Mouse (Mus musculus) cerebellum, adult 9-10 months (tissue): ENCODE results near the gene Zbtb9.
"Not testable (repeated sequence)": the region's sequence is repeated elsewhere in the genome, so short reads cannot be mapped to it uniquely, and the experiment has no call there.

Experiments
- DNase-seq: peaks from one replicate; pipeline ENCODE4 v3.0.0; 2022

The Zbtb9 gene

GRCm38 (mm10) chr17:26972107-26972506 is 860 bp upstream of the Zbtb9 start:
- DNase-seq, result no peak

DNA sequence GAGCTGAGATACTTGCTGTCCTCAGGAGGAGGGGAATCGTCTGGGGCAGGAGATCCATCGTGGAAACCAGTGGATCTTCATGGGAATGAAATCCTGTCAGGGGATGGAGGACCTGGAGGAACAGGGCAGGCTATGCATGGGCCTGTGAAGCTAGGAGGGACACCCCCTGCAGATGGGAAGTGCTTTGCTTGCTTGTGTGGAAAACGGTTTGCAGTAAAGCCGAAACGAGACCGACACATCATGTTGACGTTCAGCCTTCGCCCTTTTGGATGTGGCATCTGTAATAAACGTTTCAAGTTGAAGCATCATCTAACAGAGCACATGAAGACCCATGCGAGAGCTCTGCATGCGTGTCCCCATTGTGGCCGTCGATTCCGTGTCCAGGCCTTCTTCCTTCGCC is 1.6 kb downstream of the Zbtb9 start:
- no peak for DNase-seq

DNA sequence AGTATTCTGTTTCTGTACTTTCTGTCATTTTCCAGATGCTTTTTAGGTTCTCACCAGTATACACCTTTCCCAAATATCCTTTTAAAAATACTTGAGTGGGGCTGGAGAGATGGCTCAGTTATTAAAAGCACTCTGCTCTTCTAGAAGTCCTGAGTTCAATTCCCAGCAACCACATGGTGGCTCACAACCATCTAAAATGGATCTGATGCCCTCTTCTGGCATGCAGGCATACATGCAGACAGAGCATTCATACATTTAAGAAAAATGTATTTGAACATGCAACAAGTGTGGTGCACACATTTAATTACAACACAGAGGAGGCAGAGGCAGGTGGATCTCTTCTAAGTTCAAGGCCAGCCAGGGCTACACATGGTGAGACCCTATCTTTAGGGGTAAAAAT is 2.4 kb downstream of the Zbtb9 start:
- no peak for DNase-seq

GRCm38 (mm10) chr17:26977354-26977753 is 4.4 kb downstream of the Zbtb9 start:
- not testable (repeated sequence) for DNase-seq

DNA sequence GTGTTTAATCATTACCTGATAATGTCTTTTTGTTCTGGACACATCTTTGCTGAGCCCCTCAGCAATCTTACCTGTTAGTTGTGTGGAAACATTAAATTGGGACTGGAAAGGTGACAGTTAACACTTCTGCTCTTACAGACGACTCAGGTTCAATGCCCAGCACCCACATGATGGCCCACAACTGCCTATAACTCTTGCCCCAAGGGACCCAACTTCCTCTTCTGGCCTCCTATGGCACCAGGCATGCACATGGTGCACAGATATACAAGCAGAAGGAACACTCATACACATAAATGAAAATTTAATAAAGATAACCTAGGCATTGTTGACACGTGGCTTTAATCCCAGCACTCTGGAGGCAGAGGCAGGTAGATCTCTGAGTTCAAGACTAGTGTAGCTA is 6.5 kb downstream of the Zbtb9 start:
- no peak for DNase-seq

DNA sequence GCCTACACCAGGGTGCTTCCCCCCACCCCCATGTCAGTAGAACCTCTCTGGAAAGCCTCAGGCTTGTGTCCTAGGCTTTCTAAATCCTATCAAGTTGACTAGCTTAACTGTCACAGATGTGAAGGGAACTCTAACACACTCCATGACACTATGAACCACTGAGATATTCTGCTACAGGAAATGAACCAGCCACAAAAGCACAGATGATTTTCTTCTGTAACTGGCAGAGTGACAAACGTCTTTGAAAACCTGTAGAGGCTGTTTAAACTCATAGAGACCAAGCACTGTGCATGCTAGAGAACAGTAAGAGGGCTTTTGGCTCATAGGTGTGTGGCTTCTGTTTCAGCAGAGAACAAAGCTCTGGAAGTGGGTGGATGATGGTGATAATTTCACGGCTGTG is 8.1 kb downstream of the Zbtb9 start:
- DNase-seq, result no peak

- no peak for DNase-seq
Observed at GRCm38 (mm10) chr17:26983382-26983781, 10.4 kb downstream of the Zbtb9 start.

DNA sequence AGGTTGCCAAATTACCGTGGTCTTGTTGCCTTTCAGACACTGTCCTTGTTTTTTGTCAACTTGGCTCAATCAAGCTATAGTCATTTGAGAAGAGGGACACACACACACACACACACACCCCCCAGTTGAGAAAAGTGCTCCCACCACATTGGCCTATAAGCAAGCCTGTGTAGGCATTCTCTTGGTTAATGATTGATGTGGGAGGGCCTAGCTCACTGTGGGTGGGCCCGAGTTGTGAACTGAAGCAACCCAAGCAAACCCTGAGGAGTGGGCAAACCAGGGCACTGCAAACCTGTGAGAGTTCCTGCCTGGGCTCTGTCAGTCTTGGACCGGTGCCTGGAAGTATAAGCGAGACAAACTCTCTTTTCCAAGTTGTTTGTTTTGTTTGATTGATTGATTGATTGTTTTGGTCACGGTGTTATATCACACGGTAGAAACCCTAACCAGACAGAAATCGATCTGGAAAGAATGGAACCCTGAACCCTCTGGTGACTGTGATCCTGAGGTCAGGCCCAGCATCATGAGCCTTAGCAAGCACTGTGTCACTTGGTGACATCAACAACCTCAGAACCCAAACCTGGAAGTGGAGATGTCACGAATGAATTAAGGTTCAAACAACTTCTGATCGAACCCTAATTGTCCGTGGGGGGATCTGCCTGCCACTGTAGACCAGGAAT is 12.7 kb downstream of the Zbtb9 start:
- no peak for DNase-seq

- no peak for DNase-seq
Observed at GRCm38 (mm10) chr17:26990521-26990920, 17.6 kb downstream of the Zbtb9 start.

- DNase-seq, result no peak
Observed at GRCm38 (mm10) chr17:26994410-26994809, 21.4 kb downstream of the Zbtb9 start.

DNA sequence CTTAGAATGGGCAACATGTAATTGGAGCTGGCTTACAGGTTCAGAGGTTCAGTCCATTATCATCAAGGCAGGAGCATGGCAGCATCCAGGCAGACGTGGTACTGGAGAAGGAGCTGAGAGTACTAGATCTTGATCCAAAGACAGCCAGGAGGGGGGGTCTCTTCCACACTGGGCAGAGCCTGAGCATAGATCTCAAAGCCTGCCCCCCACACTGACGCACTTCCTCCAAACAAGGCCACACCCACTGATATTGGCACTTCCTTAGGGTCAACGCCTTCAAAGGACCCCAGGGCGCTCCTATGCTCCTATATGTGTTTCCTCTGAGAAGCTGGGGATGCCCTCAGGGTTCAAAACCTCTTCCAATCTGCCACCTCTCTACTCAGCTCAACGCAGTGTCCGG is 22.0 kb downstream of the Zbtb9 start:
- DNase-seq, result no peak

- no peak for DNase-seq
Observed at GRCm38 (mm10) chr17:26995562-26995961, 22.6 kb downstream of the Zbtb9 start.

DNA sequence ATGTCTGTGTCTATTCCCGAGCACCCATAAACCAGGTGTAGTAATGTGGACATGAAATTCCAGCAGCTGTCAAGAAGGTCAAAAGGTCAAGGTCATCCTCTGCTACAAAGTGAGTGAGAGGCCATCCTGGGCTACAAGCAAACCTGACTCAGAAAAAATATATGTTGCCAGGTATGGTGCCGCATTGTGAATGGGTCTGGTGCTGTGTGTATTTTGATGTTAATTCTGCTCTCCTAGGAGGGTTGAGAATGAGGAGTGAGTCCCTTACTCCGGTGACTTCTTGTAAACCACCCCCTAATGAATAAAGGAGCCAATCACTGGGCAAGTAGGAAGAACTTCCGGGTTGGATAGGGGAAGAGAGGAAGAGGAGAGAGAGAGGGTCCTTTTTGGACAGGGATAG is 24.7 kb downstream of the Zbtb9 start:
- no peak for DNase-seq

DNA sequence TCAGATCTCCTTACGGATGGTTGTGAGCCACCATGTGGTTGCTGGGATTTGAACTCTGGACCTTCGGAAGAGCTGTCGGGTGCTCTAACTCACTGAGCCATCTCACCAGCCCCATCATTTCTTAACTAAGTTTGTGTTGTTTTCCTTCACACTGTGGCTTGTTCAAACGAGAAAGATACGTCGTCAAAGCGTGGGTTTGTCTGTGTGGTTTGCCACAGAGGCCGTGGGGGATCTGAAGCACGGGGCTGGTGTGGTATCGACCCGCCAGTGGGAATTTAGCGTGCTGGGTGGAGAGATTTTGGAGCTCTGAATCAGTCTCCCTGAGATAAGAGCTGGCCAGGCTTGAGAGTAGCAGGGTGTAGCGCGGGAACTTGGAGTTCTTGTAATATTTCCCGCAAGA is 25.3 kb downstream of the Zbtb9 start:
- DNase-seq, result no peak

GRCm38 (mm10) chr17:26999996-27000395 is 27.0 kb downstream of the Zbtb9 start:
- no peak for DNase-seq

GRCm38 (mm10) chr17:27001151-27001550 is 28.2 kb downstream of the Zbtb9 start:
- no peak for DNase-seq

DNA sequence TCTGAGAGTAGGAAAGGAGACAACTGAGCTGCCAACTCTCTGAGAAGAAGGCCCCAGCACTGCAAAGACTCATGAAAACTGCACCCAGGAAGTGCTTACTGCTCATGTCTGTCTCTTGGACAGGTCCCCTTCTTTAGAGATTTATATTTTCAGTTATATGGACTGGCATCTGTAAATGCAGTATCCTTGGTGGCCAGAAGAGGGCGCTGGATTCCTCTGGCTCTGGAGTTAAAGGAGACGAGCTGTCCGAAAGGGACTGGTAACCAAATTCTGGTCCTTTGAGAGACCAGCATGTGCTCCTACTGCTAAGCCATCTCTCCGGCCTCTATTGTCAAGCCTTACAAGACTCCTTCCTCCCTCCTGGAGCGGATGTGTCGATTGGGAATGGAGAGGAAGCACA is 28.9 kb downstream of the Zbtb9 start:
- DNase-seq, result no peak

GRCm38 (mm10) chr17:27004431-27004830 is 31.5 kb downstream of the Zbtb9 start:
- no peak for DNase-seq

GRCm38 (mm10) chr17:27004903-27005485 is 32.0 kb downstream of the Zbtb9 start:
- no peak for DNase-seq

DNA sequence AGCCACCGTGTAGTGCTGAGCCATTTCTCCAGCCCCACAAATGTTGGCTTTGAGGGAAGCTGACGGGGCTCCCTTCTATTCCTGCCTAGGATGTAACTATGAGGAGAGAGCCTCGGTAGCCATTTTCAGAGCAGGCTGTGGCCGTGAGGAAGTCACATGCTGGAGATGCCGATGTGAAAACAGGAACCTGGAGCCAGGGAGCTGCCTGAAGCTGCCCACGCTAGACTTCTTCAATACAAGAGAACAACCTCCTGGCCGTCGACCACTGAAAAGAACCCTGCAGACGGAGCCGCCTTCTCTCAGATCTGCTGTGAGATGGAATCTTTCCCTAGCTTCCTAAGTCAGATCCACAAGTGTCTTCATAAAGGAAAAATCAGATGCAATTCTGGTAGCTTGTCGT is 32.7 kb downstream of the Zbtb9 start:
- no peak for DNase-seq

GRCm38 (mm10) chr17:27008277-27008676 is 35.3 kb downstream of the Zbtb9 start:
- DNase-seq, result no peak

DNA sequence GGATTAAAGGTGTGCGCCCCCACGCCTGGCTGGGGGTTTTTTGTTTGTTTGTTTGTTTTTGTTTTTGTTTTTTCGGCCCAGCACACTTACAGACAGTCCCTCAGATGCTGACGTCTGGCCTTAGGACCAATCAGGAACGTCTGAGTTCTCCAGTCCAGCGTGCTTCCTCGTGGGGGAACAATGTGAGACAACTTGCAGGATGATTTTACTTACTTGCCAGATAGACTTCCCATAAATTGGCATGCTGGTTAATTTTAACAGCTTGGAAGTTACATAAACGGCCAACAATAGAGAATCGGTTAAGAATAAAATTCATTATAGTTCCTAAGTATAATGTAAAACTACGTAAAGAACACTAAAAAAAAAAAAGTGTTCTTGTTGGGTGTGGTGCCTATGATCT is 38.2 kb downstream of the Zbtb9 start:
- no peak for DNase-seq

- DNase-seq, result no peak
Observed at GRCm38 (mm10) chr17:27011998-27012672, 39.2 kb downstream of the Zbtb9 start.

GRCm38 (mm10) chr17:27012909-27013308 is 39.9 kb downstream of the Zbtb9 start:
- no peak for DNase-seq
